Mouse (Mus musculus) testis, adult 2 months (tissue): ENCODE measurements at regions not wholly inside any gene's neighbourhood (a gene's known extent, or its start where the extent isn't known, plus 50 kb on each side); places are given as distances from the start of the nearest gene placed in this dataset.

ENCODE experiments used
- CTCF ChIP-seq: fragments of 200-500 bp; IDR thresholded peaks from 2 replicates; pipeline ENCODE4 v1.5.1; 2012; ENCODE audit warnings: low read depth, mild to moderate bottlenecking, inconsistent platforms, low read length, moderate library complexity; ENCODE audit not compliant: control insufficient read depth, insufficient read depth, insufficient replicate concordance
- POLR2A ChIP-seq: fragments of 200-500 bp; IDR thresholded peaks from 2 replicates; pipeline ENCODE4 v1.6.1; 2012; ENCODE audit warnings: low read depth, mild to moderate bottlenecking, inconsistent platforms, low read length, moderate library complexity; ENCODE audit not compliant: control insufficient read depth

- TF ChIP-seq POLR2A, result no peak
- no peak for TF ChIP-seq CTCF
Measured at GRCm38 (mm10) chr3:8141664-8142084, 1468.2 kb downstream of the Zfp704 start.
